29 mouse cellular contexts compared by ENCODE assay signal in the genomic region with DNA sequence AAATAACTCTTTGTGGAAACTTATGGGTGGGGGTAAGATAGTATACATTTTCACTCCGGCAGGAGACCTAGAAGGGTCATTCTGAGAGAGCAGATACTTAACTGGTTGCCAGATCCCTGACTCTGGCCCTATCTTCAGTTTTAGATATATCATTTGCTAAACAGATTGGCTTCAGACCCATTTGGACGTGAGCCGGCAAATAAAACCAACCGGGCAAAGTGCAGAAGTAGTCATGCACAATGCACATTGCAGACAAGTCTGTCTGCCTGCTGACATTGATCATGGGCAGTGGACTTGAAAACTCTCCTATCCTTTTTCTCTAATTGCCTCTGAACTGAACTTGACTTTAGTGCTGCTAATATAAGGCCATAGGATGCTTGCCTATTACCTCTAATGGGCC.
DNase-seq lines count a peak whose midpoint lies in the region; ATAC-seq and TF ChIP-seq lines count a peak whose summit lies in the region.
"Had no signal": no experiment of that assay in that cellular context is flagged by ENCODE, and none has a peak within 500 bp of the region (broad histone marks: within the 10 kb centered on the region; RNA-seq: fewer than 3 reads in every experiment).

No protein-coding gene starts in this region.

- no peak overlapping the region for H3K27ac ChIP-seq in kidney, adult 2 months (ENCODE audit: insufficient read depth, low read depth, low read length)
- H3K27ac ChIP-seq: embryonic facial prominence, embryonic 10.5 days; embryonic facial prominence, embryonic 15.5 days; forebrain, embryonic 12.5 days; heart, embryonic 13.5 days; hindbrain, embryonic 15.5 days; limb, embryonic 12.5 days; liver, embryonic 12.5 days; midbrain, embryonic 13.5 days; neural tube, embryonic 13.5 days had no signal

- 57% methylated on average over 4 of the region's 4 CpGs for WGBS in kidney, adult 2 months

- no peak for TF ChIP-seq POLR2A in kidney, adult 2 months (IDR thresholded peaks at IDR 0.05; ENCODE audit: low read depth, low read length)

- no peaks in the 10 kb centered on the region for H3K27me3 ChIP-seq in kidney, adult 2 months (replicated peaks; ENCODE audit: control insufficient read depth, insufficient read depth, low read length)
- H3K27me3 ChIP-seq: CH12.LX; embryonic facial prominence, embryonic 15.5 days; forebrain, embryonic 12.5 days; heart, embryonic 13.5 days; hindbrain, embryonic 15.5 days; limb, embryonic 12.5 days; liver, embryonic 12.5 days; megakaryocyte, embryonic 14.5 days; midbrain, embryonic 13.5 days; neural tube, embryonic 13.5 days had no signal

- no peak for TF ChIP-seq CTCF in kidney, adult 2 months (conservative IDR thresholded peaks at IDR 0.05; ENCODE audit: insufficient read depth, insufficient read length, low read depth, low read length)

- H3K4me1 ChIP-seq in kidney, adult 2 months (ENCODE audit: control insufficient read depth, insufficient read depth, low read length) = no peaks in the 10 kb centered on the region
- H3K4me1 ChIP-seq: embryonic facial prominence, embryonic 10.5 days; embryonic facial prominence, embryonic 15.5 days; forebrain, embryonic 12.5 days; heart, embryonic 13.5 days; hindbrain, embryonic 15.5 days; limb, embryonic 12.5 days; liver, embryonic 12.5 days; megakaryocyte, embryonic 14.5 days; midbrain, embryonic 13.5 days; neural tube, embryonic 13.5 days had no signal

- H3K36me3 ChIP-seq in kidney, adult 2 months (ENCODE audit: control insufficient read depth, insufficient read depth, low read length) = no peaks in the 10 kb centered on the region
- H3K36me3 ChIP-seq: embryonic facial prominence, embryonic 10.5 days; embryonic facial prominence, embryonic 15.5 days; forebrain, embryonic 12.5 days; heart, embryonic 13.5 days; hindbrain, embryonic 15.5 days; limb, embryonic 12.5 days; liver, embryonic 12.5 days; midbrain, embryonic 13.5 days; neural tube, embryonic 13.5 days had no signal

- no peak overlapping the region for H3K4me3 ChIP-seq in kidney, adult 2 months (ENCODE audit: insufficient read depth, low read depth, low read length)
- H3K4me3 ChIP-seq: embryonic facial prominence, embryonic 10.5 days; embryonic facial prominence, embryonic 15.5 days; forebrain, embryonic 12.5 days; heart, embryonic 13.5 days; hindbrain, embryonic 15.5 days; limb, embryonic 12.5 days; liver, embryonic 12.5 days; megakaryocyte, embryonic 14.5 days; midbrain, embryonic 13.5 days; neural tube, embryonic 13.5 days had no signal

- ATAC-seq in cerebellum, adult (ENCODE audit: insufficient number of reproducible peaks, low FRiP score, low TSS enrichment) = no peak
- ATAC-seq: activated CD4-positive, CD25-positive, alpha-beta regulatory T cell, adult 4 months; forebrain, postnatal 0 days; liver, embryonic 12.5 days; liver, postnatal 0 days; midbrain, embryonic 13.5 days had no signal

- peak; percentile 53 to 74 for DNase-seq in cerebellum, postnatal 10 days
- DNase-seq in kidney, adult 2 months = peak; percentile 66
- no peak for DNase-seq in kidney, postnatal 4 days
- DNase-seq in urinary bladder, postnatal 14 days (ENCODE audit: low spot score) = peak; percentile 20
- DNase-seq in urinary bladder, postnatal 4 days (ENCODE audit: low spot score in 2 of 2) = no peak
- DNase-seq in kidney, postnatal 36 days = peak; percentile 39 to 57
- no peak for DNase-seq in layer of hippocampus, postnatal 10 days (ENCODE audit: low spot score in 2 of 2)
- DNase-seq: cerebellum, adult 18-20 months; cerebellum, postnatal 25 days; forebrain, postnatal 0 days; heart, postnatal 10 days; liver, postnatal 0 days; lung, postnatal 4 days; retina, postnatal 1 day; right cerebral cortex, postnatal 14 days; thymus, postnatal 4 days had no signal

Comparison
In these comparisons a context has a peak if more than half of its experiments do, and no peak if none do; other contexts are left out.
1. DNase-seq: peak in cerebellum, postnatal 10 days (2 of 2), kidney, adult 2 months (single experiment), urinary bladder, postnatal 14 days (single experiment) and kidney, postnatal 36 days (2 of 2); none in kidney, postnatal 4 days (0 of 2), urinary bladder, postnatal 4 days (0 of 2) and layer of hippocampus, postnatal 10 days (0 of 2).